Mouse (Mus musculus) right cerebral cortex, postnatal 36 days (tissue): Measurements from ENCODE around the gene Ropn1.
"Not testable (repeated sequence)": the region's sequence is repeated elsewhere in the genome, so short reads cannot be mapped to it uniquely, and the experiment has no call there.

ENCODE experiments used
- DNase-seq, 2 experiments: peaks; one replicate each; pipeline ENCODE4 v3.0.0; 2022; ENCODE audit warnings: low spot score in 2 of 2, mixed read lengths in 1 of 2

The Ropn1 gene

GRCm38 (mm10) chr16:34649621-34650020 lies at the start of gene Ropn1:
Gene Ropn1 (plus strand): TSS chr16:34649921.
- DNase-seq: no peak

- DNase-seq: no peak
These were observed 47.8 kb upstream of the Ropn1 start for GRCm38 (mm10) chr16:34601954-34602353.

- no peak for DNase-seq
These were observed 46.6 kb upstream of the Ropn1 start for GRCm38 (mm10) chr16:34603076-34603475.

- DNase-seq: no peak
These were observed 45.9 kb upstream of the Ropn1 start for GRCm38 (mm10) chr16:34603854-34604253.

- DNase-seq: no peak
These were observed 44.0 kb upstream of the Ropn1 start for GRCm38 (mm10) chr16:34605679-34606078.

GRCm38 (mm10) chr16:34610137-34610536 lies 39.6 kb upstream of the Ropn1 start:
- no peak for DNase-seq

GRCm38 (mm10) chr16:34614021-34614420 lies 35.7 kb upstream of the Ropn1 start:
- no peak for DNase-seq

- DNase-seq: no peak
These were observed 22.1 kb upstream of the Ropn1 start for GRCm38 (mm10) chr16:34627591-34627990.

- DNase-seq: peak; percentile 26 to 63
These were observed 21.3 kb upstream of the Ropn1 start for GRCm38 (mm10) chr16:34628397-34628796.

- no peak for DNase-seq
These were observed 14.2 kb upstream of the Ropn1 start for GRCm38 (mm10) chr16:34635557-34635956.

GRCm38 (mm10) chr16:34643511-34644259 lies 6.0 kb upstream of the Ropn1 start:
- peak; percentile 45 to 66 for DNase-seq

- DNase-seq: no peak
These were observed 3.3 kb downstream of the Ropn1 start for GRCm38 (mm10) chr16:34653023-34653422.

GRCm38 (mm10) chr16:34657566-34657965 lies 7.8 kb downstream of the Ropn1 start:
- not testable (repeated sequence) for DNase-seq

- DNase-seq: no peak
These were observed 8.3 kb downstream of the Ropn1 start for GRCm38 (mm10) chr16:34657983-34658382.

GRCm38 (mm10) chr16:34658388-34658787 lies 8.7 kb downstream of the Ropn1 start:
- no peak for DNase-seq

- no peak for DNase-seq
These were observed 14.8 kb downstream of the Ropn1 start for GRCm38 (mm10) chr16:34664553-34664952.

GRCm38 (mm10) chr16:34667031-34667726 lies 17.5 kb downstream of the Ropn1 start:
- DNase-seq: peak; percentile 36 to 44

GRCm38 (mm10) chr16:34668341-34668740 lies 18.6 kb downstream of the Ropn1 start:
- DNase-seq: no peak

GRCm38 (mm10) chr16:34671966-34672365 lies 22.2 kb downstream of the Ropn1 start:
- no peak for DNase-seq

GRCm38 (mm10) chr16:34672822-34673221 lies 23.1 kb downstream of the Ropn1 start:
- DNase-seq: no peak

GRCm38 (mm10) chr16:34674365-34674764 lies 24.6 kb downstream of the Ropn1 start:
- no peak for DNase-seq

GRCm38 (mm10) chr16:34681823-34682222 lies 32.1 kb downstream of the Ropn1 start:
- DNase-seq: no peak

GRCm38 (mm10) chr16:34689879-34690278 lies 40.2 kb downstream of the Ropn1 start:
- no peak for DNase-seq
